Mouse (Mus musculus) activated CD4-positive, CD25-positive, alpha-beta regulatory T cell, adult 4 months (primary cell): ENCODE data around the gene Gm28539. TPM values are rescaled to one million over a fixed set of nuclear protein-coding genes. Genes with fewer than 3 reads are reported as not detected.
A peak's percentile ranks its signal among the peaks of the same experiment; 100 is the strongest.
"Not testable (repeated sequence)": the region's sequence is repeated elsewhere in the genome, so short reads cannot be mapped to it uniquely, and the experiment has no call there.

ENCODE experiments used
- ATAC-seq: one replicate; pipeline ENCODE4 v1.8.0; 2017
- polyA plus RNA-seq, 2 experiments: library from polyadenylated mRNA; unstranded; fragments of 100-300 nt; shearing (Covaris generic); gene quantifications; one replicate each; pipeline ENCODE4 v1.2.1; 2017

Gm28539 gene
- polyA plus RNA-seq = not detected

- ATAC-seq = peak; percentile 98
These were observed at the start of gene Gm28539, which contains the start of gene 2510002D24Rik for GRCm38 (mm10) chr16:18836468-18837208. Gene Gm28539, plus strand, starts transcription at chr16:18836584. Gene 2510002D24Rik, plus strand, starts transcription at chr16:18836578.

- no peak for ATAC-seq
These were observed 49.7 kb upstream of the Gm28539 start for GRCm38 (mm10) chr16:18786652-18787051.

- no peak for ATAC-seq
These were observed 47.6 kb upstream of the Gm28539 start for GRCm38 (mm10) chr16:18788627-18789406.

DNA sequence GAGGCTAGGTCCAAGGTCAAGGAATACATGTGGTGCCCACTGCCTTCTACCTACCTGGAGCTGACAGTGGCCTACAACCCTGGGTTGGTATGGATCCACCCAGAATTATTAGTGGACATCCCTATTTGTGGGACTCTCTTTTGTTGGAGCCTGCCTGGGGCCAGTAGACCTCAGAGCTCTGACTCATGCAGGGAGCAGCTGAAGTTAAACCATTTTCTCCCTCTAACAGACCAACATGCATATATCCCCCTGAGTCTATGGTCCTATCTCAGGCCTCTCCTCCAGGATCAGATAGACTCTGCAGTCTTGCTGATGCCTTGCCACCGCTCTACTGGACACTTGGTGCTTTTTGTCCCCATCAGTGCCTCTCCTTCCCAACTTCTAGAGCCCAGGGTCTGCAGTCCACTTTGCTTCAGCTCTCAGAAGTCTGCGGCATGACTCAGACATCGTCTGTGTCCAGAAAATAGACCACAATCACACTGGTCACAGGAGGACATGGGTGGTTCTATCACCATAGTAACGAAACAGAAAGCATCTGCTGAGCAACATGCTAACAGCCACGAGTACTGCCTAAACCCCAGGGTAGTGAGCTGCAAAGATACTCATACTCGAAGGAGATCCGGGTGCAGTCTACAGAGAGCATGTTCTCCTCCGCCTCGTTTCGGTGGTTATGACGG, 41.0 kb upstream of the Gm28539 start:
- ATAC-seq = no peak

DNA sequence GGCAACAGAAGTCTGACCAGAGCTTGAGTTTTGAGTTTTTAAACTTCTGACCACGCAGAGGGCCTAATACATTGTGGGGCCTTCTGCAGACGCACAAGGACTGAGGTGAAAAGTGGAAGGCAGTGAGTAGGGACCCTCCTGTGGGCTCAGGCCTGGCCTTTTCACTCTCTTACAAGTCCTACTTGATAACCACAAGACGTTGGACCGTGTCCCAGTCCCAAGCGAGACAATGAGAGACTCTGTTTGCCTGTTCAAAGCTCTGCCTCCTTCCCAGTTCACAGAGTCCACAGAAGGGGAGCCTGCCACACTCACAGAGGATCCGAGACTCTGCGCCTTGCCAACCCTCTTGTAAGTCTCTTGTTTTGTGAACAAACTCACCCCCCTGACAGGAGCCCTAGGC, 39.7 kb upstream of the Gm28539 start:
- ATAC-seq = no peak

DNA sequence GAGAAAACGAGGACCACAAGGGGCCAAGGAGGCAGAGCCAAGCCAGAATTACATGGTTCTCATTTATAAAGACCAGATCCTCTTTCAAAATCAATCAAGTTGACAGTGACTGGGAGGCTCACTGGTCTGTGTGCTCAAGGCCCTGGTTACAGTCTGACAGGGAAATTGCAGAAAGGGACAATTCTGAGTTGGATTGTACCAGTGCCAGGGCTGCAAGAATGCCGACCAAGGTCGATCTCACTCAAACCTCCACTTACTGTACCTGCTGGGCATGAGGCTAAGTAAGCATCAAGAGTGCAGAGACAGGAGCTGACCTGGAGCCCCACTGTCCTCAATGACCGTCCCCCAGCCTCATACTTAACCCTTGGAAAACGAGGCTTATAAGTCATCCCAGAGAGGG, 38.2 kb upstream of the Gm28539 start:
- ATAC-seq = no peak

GRCm38 (mm10) chr16:18798841-18799240, 37.5 kb upstream of the Gm28539 start:
- ATAC-seq = no peak

- no peak for ATAC-seq
These were observed 30.6 kb upstream of the Gm28539 start for GRCm38 (mm10) chr16:18805746-18806145.

DNA sequence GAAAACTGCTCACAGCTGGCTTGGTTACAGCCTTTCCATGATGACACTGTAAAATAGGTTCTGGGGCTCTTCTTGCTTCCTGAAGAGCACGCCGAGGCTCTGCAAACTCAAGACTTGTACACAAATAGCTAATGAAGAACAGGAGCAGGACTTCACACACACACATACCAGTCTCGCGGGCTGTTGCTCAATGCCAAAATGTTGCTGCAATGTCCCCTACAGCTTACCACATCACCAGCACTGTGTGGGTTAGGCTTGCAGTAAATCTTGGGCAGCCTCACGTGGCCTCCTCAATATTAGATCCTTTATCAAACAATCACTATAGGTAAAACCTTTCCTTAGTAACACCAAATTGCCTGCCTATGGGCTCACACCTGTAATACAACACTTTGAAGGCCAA, 27.4 kb upstream of the Gm28539 start:
- no peak for ATAC-seq

DNA sequence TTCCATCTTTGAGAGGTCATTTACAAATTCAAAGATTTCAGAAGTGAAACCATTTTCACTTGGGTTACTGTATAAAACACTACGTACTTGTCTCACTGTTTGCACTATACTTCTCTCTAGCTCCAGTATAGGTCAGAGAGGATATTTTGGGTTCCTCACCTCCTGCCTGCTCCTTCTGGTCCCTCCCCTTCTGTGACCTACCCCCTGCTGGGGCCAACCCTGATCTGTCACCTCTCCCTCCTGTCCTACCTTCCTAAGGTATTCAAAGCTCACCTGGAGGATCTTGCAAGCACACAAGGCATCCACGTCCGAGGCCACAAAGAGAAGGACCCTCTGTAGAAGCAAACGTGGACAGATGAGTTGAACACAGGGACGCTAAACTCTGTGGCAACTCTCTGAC, 25.4 kb upstream of the Gm28539 start:
- ATAC-seq = peak; percentile 0

DNA sequence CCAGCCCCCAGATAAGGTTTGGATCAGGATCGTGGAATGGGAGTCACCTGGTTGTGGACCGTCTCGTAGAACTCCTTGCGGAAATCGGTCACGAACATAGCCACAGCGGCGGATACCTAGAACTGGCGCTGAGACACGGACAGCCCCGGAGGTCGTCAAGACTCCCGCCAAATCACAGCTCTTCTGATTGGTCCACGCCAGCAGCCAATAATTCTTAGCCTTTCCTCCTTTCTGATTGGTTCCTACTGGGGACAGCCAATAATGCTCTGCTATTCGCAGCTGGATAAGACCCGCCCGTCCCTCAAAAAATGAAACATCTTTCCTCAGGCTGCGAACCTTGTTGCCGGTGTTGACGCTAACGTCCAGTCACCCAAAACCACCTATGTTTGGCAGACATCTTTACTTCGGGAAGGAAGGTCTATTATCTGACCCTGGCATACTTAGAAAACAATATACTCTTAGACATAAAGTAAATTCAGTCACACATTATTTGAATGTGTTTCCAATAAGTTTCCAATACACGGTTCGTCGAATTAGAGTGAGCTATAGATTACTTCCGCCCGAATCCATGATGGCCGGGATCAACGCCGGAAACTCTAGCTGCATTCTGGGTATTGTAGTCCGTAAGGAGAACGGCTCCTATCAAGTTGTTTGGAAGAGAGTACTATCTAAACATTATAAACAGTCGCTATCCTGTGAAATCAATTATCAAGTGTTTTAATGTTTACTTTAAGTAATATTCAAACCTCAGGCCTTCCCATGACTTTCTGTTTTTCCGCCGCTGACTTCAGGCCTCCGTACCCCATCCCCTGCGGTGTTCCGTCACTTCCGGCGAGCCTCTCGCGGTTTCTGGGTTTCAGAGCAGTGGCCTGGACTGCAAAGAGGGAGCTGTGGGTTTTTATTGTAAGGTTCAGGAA, 24.7 kb upstream of the Gm28539 start, which contains the start of the genes Ufd1 and Cdc45:
Gene Ufd1, plus strand, starts transcription at position 312 of the 917 bp plus-strand sequence.
Gene Cdc45, minus strand, starts transcription at position 520 of the 917 bp plus-strand sequence.
- peak; percentile 92 for ATAC-seq

DNA sequence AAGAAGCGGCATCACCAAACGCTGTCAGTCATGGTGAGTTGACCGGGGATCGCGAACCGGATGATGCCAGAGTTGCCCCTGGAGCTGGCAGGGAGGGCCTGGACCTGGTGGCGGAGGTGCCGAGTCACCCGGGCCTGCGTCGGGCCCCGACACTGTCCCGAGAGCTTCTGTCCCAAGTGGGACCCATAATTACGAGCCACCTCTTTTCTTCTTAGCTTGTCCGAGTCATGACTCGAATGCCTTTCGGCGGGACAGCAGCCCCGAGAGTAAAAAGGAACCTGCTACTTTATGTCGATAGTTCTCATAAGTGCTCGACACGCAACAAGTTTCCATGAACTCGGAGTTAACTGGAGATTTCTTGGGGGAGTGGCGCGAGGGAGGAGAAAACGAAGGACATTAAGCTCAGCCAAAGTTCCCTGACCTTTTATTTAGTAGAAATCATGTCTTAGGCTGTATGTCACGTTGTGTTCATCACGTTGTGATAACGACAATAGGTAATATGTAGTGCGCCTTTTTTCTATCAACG, 23.9 kb upstream of the Gm28539 start:
- no peak for ATAC-seq

GRCm38 (mm10) chr16:18822356-18822755, 14.0 kb upstream of the Gm28539 start:
- no peak for ATAC-seq

- no peak for ATAC-seq
These were observed 13.5 kb upstream of the Gm28539 start for GRCm38 (mm10) chr16:18822925-18823324.

DNA sequence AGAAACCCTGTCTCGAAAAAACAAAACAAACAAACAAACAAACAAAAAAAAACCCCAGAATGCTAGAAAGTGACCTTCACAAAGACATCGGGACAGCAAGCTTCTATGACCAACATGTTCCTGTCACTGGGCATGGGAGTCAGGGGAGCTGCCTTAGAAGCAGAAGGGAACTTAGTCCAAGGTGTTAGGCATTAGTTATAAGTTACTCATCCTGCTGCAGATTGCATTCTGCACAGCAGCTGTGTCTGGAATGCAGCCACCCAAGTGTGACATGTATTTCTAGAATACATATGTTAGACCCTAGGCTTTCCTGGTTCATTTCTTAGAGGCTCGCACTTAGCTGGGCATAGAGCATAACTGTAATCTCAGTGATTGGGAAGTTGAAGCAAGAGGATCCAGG, 7.8 kb upstream of the Gm28539 start:
- no peak for ATAC-seq

GRCm38 (mm10) chr16:18829102-18829501, 7.3 kb upstream of the Gm28539 start:
- ATAC-seq = no peak

GRCm38 (mm10) chr16:18833486-18833885, 2.9 kb upstream of the Gm28539 start:
- no peak for ATAC-seq

DNA sequence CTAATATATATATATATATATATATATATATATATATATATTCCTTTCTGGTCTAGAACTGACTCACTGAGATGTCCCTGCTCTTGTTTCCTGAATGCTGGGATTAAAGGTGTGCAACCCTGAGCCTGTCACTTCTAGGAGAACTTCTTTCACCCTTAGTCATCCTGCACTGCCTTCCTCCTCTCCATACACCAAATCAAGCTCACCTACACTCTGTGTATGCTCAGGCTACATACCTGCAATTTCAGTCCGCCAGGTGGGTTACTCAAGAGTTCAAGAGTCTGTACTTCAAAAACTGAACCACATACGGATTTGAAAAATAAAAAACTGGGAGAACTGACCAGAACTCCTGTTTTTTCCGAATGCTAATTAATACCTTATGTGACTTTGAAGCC, 314 bp upstream of the Gm28539 start:
- peak; percentile 30 for ATAC-seq

DNA sequence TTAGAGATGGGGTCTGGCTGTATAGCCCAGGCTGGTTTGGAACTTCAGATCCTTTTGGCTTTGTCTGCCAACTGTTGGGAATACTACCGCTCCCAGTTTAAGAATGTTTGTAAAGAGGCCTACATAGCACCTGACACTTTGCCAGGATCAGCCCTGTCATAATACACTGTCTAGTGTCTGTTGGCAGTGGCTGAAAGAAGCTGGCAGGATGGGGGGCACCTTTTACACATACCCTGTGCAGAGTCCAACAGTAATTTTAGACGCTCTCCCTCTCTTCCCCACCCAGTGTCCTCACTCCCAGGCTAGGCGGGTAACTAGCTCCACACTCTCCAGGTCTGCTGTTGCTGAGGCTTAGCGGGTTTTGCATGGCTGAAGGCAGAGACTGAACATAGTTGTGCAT, 2.0 kb downstream of the Gm28539 start:
- no peak for ATAC-seq

DNA sequence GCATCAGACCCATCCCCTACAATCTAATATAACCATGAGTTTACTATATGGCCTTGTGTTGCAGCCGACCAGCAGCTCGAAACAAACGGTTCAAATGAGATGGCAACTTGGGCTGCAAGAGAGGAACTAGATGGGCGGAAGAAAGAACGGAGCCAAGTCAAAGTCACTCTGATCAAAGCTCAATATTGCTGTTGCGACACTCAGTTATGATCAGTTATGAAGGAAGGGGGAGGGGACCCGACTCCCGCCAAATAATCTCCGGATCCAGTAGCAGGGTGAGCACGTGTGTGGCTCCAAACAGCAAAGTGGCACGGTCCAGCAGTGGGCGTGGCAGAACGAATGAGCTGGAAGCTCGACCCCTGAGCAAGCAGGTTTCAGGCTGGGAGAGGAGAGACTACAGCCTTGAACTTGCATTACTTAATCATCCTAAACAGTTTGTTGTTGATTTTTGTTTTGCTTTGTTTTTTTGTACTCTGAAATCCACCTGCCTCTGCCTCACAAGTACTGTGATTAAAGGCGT, 10.0 kb downstream of the Gm28539 start:
- ATAC-seq = no peak

DNA sequence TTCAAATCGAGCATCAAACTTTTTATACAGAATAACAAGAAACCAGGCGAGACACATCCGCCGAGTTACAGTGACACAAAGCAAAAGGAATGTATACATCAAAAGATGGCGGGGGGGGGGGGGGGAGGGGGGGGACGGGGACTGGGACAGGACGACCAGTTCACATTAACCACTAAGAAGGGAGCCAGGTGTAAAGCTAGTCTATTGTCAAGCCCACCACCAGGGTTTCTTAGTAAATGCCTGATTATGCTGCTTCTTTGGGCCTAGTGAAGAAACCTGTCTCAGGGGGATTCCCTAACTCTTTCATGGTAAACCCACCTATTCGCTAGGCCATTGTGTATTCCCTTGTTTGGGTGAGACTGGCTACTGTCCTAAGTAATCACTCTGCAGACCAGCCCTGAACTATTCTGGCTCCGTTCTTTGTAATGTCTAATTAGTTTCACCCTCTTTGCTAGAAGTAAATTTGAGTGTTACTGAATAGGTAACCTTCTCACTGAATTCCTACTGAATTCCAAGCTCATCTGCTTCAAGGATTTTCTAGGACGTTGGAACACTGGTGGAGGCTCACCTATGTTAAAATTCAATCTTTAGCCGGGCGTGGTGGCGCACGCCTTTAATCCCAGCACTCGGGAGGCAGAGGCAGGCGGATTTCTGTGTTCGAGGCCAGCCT, 13.3 kb downstream of the Gm28539 start:
- ATAC-seq = not testable (repeated sequence)
